Mouse (Mus musculus) T-helper 17 cell (primary cell): ENCODE results near the gene Cacna2d2.

Source experiments
- in situ Hi-C, 2 experiments: fragments of 300-600 bp; cut with MboI, MseI; formaldehyde crosslinking; loops; 1 replicate in 1 of 2; 2 replicates in 1 of 2; pipeline ENCODE4 v1.15.1; 2025; ENCODE audit warnings: high pct_unique_total_duplicates in 2 of 2

Gene Cacna2d2

DNA sequence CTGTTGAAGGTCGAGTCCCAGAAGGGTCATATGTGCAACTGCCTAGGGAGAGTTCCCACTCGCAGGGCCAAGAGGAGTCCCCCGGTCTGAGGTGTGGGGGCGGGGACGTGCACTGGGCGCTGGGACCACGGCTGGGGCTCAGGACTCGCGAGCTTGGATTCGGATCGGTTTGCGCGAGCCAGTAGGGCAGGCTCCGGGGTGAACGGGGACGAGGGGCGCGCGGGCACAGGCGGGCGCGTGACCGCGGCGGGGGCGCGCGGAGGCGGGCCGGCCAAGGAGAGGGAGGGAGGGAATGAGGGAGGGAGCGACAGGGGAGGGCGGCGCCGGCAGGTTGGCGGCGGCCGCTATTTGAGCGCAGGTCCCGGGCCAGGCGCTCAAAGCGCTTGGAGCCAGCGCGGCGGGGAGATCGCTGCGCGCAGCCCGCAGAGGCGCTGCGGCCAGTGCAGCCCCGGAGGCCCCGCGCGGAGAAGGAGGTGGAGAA, at the start of gene Cacna2d2:
Gene Cacna2d2 (plus strand): TSS at position 122 of the 481 bp plus-strand sequence.
- in situ Hi-C loops: no loop called here

DNA sequence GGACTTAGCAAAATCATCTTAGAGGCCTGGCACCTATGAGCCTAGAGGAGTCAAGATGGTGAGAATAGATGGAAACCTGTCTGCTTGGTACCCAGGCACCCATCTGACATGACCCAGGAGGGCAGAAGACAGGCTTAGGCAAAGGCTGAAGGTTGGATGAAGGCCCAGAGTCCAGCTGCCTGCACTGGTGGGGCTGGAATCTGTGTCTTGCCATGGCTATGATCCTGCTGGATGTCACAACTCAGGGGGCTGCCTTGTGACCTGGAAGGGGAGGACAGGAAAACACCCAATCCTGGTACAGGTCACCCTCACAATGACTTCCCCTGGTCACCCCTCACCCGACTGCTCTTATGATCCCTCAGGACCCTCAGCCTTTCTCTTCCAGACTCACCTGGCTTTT, 44.6 kb upstream of the Cacna2d2 start:
- in situ Hi-C loops: loop anchor here (5.0 to 10.0 kb wide), 2 partner anchors 60 to 107 kb away; partner anchors contain the start of gene Cish (in 1 of the 2)

DNA sequence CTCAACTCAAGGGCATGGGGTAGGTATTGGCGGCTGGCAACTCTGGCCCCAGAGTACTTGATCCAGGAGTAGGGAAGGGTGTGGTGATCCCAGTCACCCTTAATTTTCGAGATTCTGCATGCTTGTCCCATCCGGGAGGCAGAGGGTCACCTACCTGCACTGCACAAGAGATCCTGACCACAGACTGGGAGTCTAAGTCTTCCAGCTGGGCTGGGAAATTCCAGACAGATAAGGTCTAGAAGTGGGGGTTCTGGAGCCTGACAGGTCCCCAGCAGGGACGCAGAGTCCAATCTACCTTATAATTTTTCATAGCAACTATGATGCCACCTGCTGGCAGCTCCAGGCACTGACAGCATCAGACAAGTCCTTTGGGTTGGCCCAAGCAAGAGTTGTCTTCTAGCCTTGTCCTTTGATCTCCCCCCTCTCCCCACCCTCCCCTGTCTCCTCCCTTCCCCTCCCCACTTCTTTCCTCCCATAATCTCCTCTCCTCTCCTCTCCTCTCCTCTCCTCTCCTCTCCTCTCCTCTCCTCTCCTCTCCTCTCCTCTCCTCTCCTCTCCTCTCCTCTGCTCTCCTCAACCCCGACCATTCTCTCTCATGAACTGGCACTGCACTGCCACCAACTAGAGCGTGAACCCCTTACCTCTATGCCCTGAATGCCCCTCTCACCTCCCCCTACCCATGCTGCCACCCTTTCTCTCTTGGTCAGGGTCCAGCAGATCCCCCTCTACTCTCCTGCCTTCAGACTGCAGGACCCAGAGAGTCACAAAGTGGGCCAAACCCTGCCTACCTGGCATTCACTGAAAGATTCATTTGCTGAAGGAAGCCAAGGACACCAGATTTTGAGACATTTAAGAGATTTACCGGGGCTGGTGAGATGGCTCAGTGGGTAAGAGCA, 43.3 kb upstream of the Cacna2d2 start:
- in situ Hi-C loops: loop anchor here (5.0 to 10.0 kb wide), 2 partner anchors 61 to 106 kb away; partner anchors contain the start of gene Cish (in 1 of the 2)

DNA sequence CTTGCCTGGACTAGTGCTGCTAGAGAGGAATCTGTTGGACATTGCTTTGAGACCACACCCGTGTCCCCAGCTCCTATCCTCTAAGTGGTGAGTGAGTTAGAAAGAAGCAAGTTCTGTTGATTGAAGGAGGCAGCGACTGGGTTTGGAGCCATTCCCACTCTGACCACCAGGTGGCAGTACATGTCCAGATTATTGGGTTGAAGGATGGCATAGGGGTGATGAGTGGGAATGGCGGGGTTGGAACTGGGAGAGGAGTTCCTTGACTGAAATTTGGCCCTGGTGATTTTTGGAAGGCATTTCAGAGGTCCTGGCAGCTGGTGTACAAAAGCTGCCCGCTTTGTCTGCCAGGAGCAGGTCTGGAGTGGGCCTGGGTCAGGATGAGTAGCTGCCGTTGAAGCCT, 41.8 kb upstream of the Cacna2d2 start:
- in situ Hi-C loops: loop anchor here (5.0 to 10.0 kb wide), 2 partner anchors 63 to 105 kb away; partner anchors contain the start of gene Cish (in 1 of the 2)

DNA sequence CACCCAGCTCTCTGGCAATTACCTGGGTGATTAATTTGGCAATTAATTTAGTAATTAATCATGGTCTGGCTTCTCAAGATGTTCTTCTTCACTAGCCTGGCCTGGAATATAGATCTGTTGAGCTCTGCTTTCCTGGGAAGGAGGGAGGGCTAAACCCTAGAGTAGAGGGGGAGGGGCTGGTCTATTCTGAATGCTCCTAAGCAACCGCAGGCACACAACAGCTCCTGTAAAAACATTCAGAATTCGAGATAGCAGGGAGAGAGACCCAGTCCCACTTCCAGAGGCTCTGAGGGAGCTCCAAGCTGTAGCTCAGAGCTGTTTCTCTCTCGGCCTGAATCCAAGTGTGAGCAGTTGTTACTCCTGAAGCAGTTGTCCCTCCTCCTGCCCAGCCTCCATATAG, 38.4 kb upstream of the Cacna2d2 start:
- in situ Hi-C loops: no loop called here

DNA sequence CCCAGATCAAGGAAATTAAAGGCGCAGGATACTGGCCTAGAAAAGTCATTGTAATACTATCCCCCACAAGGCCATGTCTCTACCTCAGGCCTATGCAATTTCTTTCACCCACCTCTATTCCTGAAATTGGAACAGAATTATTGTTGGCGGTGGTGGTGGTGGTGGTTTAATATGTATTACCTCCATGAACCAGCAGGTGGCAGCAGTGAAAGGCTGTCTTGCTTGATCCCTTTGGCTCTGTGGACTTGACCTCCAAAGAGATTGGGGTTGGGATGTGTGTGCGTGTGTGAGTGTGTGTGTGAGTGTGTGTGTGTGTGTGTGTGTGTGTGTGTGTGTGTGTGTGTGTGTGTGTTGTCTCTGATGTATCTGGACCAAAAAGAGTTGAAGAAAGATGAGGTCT, 32.8 kb upstream of the Cacna2d2 start:
- in situ Hi-C loops: loop anchor here (5.0 kb wide), 1 partner anchor 146 kb away; no protein-coding TSS in a partner anchor

DNA sequence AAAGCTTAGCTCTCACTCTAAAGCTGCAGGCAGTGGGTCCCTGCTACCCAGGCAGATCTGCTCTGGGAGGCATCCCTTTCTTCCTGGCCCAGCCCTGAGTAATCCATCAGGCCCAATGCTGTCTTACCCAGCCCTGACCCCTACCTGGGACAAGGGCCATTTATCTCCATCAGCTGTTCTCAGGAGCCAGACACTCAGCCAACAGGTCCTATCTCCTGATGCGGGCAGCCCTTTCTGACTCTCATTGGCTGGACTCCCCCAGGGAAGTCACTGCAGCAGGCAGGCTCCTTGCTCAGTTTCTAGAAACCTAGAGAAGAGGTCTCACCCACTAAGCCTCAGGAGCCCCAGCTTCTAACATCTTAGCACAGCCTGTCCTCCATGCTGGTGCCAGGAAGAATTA, 31.1 kb upstream of the Cacna2d2 start:
- in situ Hi-C loops: loop anchor here (5.0 kb wide), 1 partner anchor 144 kb away; no protein-coding TSS in a partner anchor

DNA sequence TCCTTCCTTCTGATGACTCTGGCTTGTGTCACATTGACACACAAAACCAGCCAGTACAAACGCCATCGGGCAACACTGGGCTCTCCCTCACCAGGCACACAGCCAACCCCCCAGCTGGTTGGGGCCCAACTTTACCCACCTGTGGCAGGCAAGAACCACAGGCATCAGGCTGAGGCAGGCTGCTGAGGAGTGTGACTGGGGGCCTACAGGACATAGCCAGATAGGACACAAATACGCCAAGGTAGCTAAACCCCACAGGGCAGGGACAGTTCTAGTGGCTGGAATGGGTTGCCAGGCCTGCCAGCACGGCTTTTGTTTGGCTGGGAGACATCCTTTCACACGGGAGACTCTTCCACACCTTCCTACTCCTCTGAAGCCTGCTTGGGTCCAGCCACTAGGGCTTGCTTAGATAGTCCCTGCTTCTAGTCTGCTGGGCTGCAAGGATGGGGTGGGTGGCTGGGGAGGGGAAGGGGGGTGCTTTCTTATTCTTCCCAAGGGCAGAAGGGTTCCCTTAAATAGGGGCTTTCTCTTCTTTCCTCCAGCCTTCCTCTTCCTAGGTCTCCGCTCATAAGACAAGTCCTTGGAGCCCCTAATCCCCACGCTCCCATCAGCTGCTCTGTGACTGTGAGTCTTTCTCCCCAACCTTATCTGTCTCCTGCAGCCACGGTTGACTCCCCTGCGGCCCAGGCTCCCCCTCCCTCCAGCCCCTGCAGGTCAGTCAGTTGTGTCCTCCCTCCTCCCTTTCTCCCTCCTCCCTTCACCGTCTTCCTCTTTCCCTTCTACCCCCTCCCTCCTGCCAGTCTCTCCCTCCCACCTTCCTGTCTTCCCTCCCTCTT, 29.9 kb upstream of the Cacna2d2 start:
- in situ Hi-C loops: loop anchor here (5.0 kb wide), 1 partner anchor 143 kb away; no protein-coding TSS in a partner anchor

DNA sequence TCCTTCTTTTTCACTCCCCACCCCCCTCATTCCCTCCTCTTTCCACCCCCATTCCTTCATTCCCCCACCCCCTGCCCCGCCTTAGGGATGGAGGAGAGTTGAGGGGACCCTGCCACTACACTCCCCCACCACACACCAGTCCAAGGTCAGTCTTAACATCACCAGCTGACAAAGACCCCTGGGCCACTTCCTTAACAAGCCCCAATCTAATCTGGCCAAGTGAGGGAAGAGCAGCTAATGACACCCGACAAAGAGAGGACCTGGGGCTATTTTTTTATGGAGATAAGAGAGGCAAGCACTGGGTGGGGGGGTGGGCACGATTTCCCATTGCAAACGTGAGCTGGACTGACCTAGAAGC, 29.3 kb upstream of the Cacna2d2 start:
- in situ Hi-C loops: no loop called here

DNA sequence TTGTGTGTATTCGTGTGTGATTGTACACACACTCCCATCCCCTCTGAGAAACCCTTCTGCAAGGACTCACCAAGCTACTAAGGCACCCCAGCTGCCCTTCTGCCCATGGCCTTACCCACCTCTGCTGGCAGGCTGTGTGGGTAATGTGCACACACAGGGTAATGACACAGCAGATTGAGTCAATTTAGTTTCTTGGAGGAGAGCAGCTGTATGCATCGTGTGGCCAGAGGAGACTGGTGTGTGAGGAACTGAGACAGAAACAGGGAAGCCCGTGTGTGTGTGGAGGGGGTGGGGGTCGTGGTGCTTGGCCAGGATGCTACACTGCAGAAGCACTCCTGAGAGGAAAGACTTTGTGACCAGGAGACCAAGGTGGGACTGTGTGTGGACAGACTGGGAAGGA, 27.0 kb upstream of the Cacna2d2 start:
- in situ Hi-C loops: no loop called here

DNA sequence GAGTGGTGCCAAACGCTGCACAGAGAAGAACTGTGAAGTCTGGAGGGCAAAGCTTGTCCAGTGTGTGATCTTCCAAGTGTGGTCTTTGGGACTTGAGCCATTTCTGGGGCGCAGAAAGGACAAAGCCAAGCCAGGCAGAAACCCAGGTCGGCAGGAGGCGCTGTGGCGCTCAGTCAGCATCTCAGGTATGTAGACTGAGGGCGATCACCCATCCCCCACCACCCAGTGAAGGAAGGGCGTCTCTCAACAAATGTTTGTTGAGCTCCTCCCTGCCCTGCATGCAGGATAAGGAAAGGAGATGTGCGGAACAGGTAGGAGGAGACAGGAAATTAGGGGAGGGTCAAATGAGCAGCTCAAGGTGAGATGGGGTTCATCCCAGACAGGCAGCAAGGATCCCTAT, 24.8 kb upstream of the Cacna2d2 start:
- in situ Hi-C loops: no loop called here

DNA sequence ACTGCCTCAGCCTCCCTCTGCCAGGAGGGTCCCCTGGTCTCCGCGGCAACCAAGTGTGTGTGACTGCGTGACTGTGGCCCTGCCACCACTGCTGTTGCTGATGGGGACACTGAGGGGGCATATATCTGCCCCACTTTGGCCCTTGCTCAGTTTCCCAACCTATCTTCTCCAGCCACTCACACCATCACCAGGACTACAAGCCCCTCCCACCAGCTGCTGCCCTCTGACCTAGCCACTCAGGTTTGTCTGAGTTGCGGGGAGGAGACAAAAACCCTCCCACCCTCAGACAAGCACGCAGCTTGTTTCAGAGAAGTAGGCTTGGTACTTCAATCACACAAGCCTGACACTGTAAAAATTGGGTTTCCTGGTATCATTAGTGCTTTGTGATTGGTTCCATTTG, 24.0 kb upstream of the Cacna2d2 start:
- in situ Hi-C loops: no loop called here

DNA sequence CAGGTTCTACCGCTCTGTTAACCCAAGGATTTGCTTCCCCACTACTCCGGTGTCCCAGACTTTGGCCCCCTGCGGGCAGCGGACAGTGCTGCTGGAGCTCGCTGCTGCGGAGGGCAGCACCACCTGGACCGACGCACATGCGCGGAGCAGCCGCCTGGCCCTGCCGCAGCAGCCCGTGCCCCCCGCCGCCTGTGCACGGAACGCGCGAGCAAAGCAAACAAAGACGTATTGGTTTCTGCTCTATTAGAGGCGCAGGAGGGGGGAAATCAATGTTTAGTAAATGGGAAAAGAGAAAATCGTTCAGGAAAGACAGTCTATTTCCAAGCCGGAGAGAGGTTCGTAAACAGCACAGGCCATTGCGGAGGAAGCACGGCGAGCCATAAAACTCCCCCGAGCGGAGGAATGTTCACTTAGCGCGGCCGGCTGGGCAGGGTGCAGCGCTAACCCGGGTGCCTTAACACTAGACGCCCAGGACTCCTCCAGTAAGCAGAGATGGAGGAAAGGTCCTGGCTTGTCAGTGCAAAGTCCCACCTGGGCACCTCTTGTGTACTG, 21.4 kb upstream of the Cacna2d2 start:
- in situ Hi-C loops: no loop called here

DNA sequence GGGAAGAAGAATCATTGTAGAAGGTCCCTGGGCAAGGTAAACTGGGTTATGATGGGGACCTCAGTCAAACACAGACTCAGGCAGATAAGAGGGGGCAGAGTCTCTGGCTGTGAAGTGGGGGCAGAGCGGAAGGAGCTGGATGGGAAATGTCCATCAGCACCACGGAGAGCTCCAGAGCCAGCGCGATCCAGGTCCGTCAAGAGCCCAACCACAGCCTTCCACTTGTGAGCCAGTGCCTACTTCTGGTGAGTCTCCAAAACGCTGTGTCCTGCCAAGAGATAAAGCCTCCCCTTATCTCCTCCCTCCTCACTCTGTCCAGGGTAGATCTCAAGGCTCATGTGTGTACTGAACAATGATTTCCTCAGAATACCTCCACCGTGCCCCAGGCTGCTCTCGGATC, 17.7 kb upstream of the Cacna2d2 start:
- in situ Hi-C loops: no loop called here

DNA sequence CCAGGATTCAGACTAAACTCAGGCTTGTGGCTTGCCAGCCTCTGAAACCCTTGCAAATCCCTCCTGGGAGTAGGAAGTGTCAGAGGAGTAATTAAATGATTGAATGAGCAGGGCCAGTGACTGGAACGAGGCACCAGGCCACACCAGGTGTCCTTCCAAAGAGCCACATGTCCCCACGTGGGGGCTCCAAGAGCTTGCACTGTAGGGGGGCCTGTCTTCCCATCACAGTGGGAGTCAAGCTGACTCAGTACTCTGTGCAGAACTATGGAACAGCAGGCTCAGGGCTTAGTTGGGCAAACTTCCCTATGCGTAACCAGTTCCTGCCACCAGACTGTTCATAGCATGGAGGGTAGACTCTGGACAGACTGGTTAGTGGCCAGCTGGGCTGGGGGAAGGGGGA, 15.0 kb upstream of the Cacna2d2 start:
- in situ Hi-C loops: no loop called here

DNA sequence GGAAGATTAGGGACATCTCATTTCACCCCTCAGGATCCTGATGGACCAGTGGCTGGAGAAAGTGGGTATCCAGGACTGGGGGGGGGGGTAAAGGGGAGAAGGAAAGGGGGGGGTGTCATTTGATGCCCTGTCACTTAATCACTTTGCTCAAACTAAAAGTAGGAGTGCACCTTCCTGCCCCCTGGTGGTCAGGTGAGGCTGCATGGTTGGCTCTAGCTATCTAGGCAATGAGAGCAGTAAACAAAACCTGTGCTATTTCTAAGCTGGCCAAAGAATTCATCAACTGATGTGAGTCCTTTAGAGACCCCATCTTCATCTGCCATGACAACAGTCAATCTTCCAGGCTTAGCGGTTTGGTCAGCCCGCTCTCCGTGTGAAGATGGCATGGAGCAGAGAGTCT, 12.7 kb upstream of the Cacna2d2 start:
- in situ Hi-C loops: no loop called here

DNA sequence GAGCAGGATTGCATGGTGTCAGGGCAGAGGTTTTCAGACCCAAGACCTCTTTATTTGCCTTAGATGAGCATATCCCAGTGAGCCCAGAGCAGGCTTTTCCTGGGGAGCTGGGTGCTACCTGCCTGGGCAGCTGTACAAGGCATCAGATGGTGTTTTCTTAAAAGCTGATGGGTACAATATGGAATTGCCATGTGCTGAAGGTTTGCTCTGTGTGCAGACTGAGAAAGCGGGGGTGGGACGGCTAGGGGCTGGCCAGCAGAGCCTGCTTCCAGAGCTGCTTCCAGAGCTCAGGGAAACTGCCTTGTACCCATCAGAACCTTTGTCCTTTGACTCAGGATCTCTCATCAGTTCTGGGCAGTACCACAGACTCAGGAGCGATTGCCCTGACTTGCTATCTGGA, 11.7 kb upstream of the Cacna2d2 start:
- in situ Hi-C loops: no loop called here

DNA sequence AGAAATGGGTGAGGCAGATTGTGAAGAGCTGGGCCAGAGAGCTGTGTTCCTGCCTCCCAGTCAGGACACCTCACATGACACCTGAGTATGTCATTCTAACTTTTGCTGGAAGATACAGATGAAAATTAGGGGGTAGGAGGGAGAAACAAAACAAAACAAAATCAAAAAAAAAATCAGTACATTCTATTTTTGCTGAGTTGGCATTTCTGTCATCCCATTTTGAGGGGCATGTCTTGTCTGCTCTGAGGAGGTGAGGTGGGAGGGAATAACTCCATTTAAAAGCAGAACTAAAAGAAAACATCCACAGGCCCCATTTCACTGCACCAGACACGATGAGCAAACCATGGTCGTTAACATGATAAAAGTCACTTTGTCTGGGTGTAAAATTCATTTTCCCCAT, 11.1 kb upstream of the Cacna2d2 start:
- in situ Hi-C loops: no loop called here

DNA sequence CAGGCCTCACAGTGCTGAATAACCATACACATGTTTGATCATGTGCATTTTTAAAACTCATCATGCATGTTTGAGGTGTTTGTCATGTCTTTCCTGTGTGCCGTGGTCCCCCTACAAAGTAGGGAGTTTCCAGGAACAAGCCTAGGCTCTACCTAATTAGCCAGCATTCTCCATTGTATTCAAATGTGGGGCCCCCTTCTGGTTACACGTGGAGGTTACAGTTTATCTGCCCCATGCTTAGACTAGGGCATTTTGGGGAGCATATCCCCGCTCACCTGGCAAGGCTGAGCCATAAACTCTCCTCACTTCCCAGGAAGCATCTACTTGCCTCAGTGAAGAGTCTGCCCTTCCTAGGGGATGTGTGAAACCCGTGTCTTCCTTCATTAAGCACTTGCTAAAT, 3.0 kb upstream of the Cacna2d2 start:
- in situ Hi-C loops: no loop called here

DNA sequence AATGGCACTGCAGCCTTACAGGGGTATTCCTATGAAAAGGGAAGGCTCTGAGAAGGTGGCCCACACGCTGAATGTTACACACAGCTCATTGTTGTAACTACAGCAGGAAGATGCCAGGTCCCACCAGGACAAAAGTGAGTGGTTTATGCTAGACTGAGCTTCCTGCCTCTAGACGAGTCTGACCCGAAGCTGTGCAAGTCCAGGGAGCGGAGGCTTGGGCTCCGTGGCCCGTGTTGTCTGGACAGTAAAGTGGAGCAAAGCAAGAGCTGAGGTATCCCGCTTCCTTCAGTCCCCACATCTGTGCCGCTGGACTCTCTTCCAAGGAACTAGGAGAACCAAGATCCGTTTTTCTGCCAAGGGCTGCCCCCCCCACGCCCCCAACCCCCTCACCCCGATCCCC, 444 bp upstream of the Cacna2d2 start:
- in situ Hi-C loops: no loop called here

DNA sequence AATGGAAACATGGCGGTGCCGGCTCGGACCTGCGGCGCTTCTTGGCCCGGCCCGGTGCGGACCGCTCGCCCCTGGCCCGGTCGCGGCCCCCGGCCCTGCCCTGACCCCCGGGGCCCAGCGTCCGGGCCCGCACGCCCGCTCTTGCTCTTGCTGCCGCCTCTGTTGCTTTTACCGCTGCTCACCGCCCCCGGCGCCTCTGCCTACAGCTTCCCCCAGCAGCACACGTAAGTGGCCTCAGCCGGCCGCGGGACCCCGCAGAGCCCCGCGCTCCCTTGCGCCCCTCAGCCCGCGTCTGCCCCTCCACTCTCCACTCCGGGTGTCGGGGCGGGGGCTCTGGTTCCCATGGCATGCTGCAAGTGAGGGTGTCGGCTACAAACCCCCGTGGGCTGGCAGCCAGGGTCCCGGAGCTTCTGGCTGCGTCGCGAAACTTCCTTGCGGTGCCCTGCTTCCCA, 674 bp downstream of the Cacna2d2 start:
- in situ Hi-C loops: no loop called here
